Mouse (Mus musculus) liver, adult 2 months (tissue): Measurements from ENCODE around the gene St6galnac1. TPM values are rescaled to one million over a fixed set of nuclear protein-coding genes. Genes with fewer than 3 reads are reported as not detected.
"Not testable (repeated sequence)": the region's sequence is repeated elsewhere in the genome, so short reads cannot be mapped to it uniquely, and the experiment has no call there.

ENCODE experiments used
- DNase-seq: peaks from one replicate; pipeline ENCODE4 v3.0.0-alpha.2; 2011; ENCODE audit warnings: low read depth, low spot score; ENCODE audit errors: extremely low read depth
- H3K27ac ChIP-seq: fragments of 200-500 bp; replicated peaks from 2 replicates; pipeline ENCODE4 v1.5.1; 2012; ENCODE audit warnings: low read depth, mild to moderate bottlenecking, control low read depth, inconsistent platforms, low read length; ENCODE audit not compliant: insufficient read depth
- H3K27me3 ChIP-seq: fragments of 200-500 bp; 2 replicates; pipeline ENCODE4 v1.6.1; 2012; ENCODE audit warnings: mild to moderate bottlenecking, moderate library complexity, low read length, inconsistent platforms; ENCODE audit not compliant: control insufficient read depth, insufficient read depth
- H3K36me3 ChIP-seq: fragments of 200-500 bp; 2 replicates; pipeline ENCODE4 v1.6.1; 2012; ENCODE audit warnings: low read length, inconsistent platforms; ENCODE audit not compliant: control insufficient read depth, insufficient read depth
- H3K4me1 ChIP-seq: fragments of 200-500 bp; 2 replicates; pipeline ENCODE4 v1.6.1; 2011; ENCODE audit warnings: low read length; ENCODE audit not compliant: control insufficient read depth, insufficient read depth
- H3K4me3 ChIP-seq: fragments of 200-500 bp; 2 replicates; pipeline ENCODE4 v1.5.1; 2011; ENCODE audit warnings: low read depth, mild to moderate bottlenecking, control low read depth, low read length, moderate library complexity; ENCODE audit not compliant: insufficient read depth
- H3K79me2 ChIP-seq: fragments of 200-500 bp; 2 replicates; pipeline ENCODE4 v1.6.1; 2012; ENCODE audit warnings: inconsistent platforms, mild to moderate bottlenecking, low read length, moderate library complexity; ENCODE audit not compliant: control insufficient read depth, insufficient read depth
- H3K9ac ChIP-seq: fragments of 200-500 bp; 2 replicates; pipeline ENCODE4 v1.6.1; 2012; ENCODE audit warnings: low read depth, mild to moderate bottlenecking, control low read depth, inconsistent platforms, low read length
- CTCF ChIP-seq: fragments of 200-500 bp; IDR thresholded peaks from 2 replicates; pipeline ENCODE4 v1.5.1; 2011; ENCODE audit warnings: low read depth, low read length, control low read depth
- POLR2A ChIP-seq: fragments of 200-500 bp; IDR thresholded peaks from 2 replicates; pipeline ENCODE4 v1.6.1; 2011; ENCODE audit warnings: low read length, control low read depth; ENCODE audit not compliant: insufficient read depth; ENCODE audit errors: extremely low read depth
- WGBS: fragments of 180-500 bp; shearing (Covaris S2); methylation state at CpG from one replicate; pipeline ENCODE4 v1.1.7; 2018; 5-methylcytosine and 5-hydroxymethylcytosine counted together
- polyA plus RNA-seq: library from polyadenylated mRNA; depleted of rRNA; stranded (reverse); fragments of >200 nt; gene quantifications from 2 replicates; pipeline ENCODE4 v1.2.3, GENCODE M21; 2012
- total RNA-seq: library from RNA; depleted of rRNA; stranded (reverse); fragments of >200 nt; gene quantifications from 2 replicates; pipeline ENCODE4 v1.2.3, GENCODE M21; 2014

The St6galnac1 gene
- total and polyA plus RNA-seq, 2 experiments = not detected

GRCm38 (mm10) chr11:116769873-116770272, 5.4 kb downstream of the St6galnac1 start:
- no peaks in the 10 kb centered on the region for H3K36me3 ChIP-seq
- TF ChIP-seq POLR2A (no peak), CTCF (no peak)
- no peaks in the 10 kb centered on the region for H3K4me1 ChIP-seq
- no peak overlapping the region for H3K27ac ChIP-seq
- no peaks in the 10 kb centered on the region for H3K79me2 ChIP-seq
- no peak for DNase-seq
- H3K27me3 ChIP-seq = no peaks in the 10 kb centered on the region
- no peak overlapping the region for H3K9ac ChIP-seq
- H3K4me3 ChIP-seq = no peak overlapping the region
- 83% methylated on average over 5 of the region's 5 CpGs for WGBS

- Histone ChIP-seq H3K79me2 (no peaks in the 10 kb centered on the region), H3K4me1 (no peaks in the 10 kb centered on the region), H3K27me3 (no peaks in the 10 kb centered on the region), H3K4me3 (no peak overlapping the region), H3K9ac (no peak overlapping the region), H3K27ac (no peak overlapping the region), H3K36me3 (no peaks in the 10 kb centered on the region)
- TF ChIP-seq POLR2A (no peak), CTCF (no peak)
- 83% methylated on average over 2 of the region's 2 CpGs for WGBS
- no peak for DNase-seq
Measured at GRCm38 (mm10) chr11:116764946-116765345, 10.4 kb downstream of the St6galnac1 start.

- WGBS = 92% methylated on average over 7 of the region's 7 CpGs
Measured at GRCm38 (mm10) chr11:116764346-116764745, 11.0 kb downstream of the St6galnac1 start.

GRCm38 (mm10) chr11:116755191-116755590, 20.1 kb downstream of the St6galnac1 start:
- TF ChIP-seq POLR2A (no peak), CTCF (no peak)
- Histone ChIP-seq H3K27ac (no peak overlapping the region), H3K79me2 (no peaks in the 10 kb centered on the region), H3K4me1 (peaks cover 4% of the 10 kb centered on the region), H3K4me3 (no peak overlapping the region), H3K9ac (no peak overlapping the region), H3K36me3 (no peaks in the 10 kb centered on the region), H3K27me3 (no peaks in the 10 kb centered on the region)
- no peak for DNase-seq
- 82% methylated on average over 4 of the region's 4 CpGs for WGBS

More at GRCm38 (mm10) chr11:116764346-116764745, 11.0 kb downstream of the St6galnac1 start:
- Histone ChIP-seq H3K4me1 (no peaks in the 10 kb centered on the region), H3K79me2 (no peaks in the 10 kb centered on the region), H3K27me3 (no peaks in the 10 kb centered on the region), H3K9ac (no peak overlapping the region), H3K36me3 (no peaks in the 10 kb centered on the region), H3K4me3 (no peak overlapping the region), H3K27ac (no peak overlapping the region)
- TF ChIP-seq CTCF (no peak), POLR2A (no peak)
- no peak for DNase-seq

- Histone ChIP-seq H3K4me1 (peaks cover 4% of the 10 kb centered on the region), H3K27ac (no peak overlapping the region), H3K36me3 (no peaks in the 10 kb centered on the region), H3K79me2 (no peaks in the 10 kb centered on the region), H3K4me3 (no peak overlapping the region), H3K27me3 (no peaks in the 10 kb centered on the region), H3K9ac (no peak overlapping the region)
- TF ChIP-seq POLR2A (no peak), CTCF (no peak)
- WGBS = 54% methylated on average over 5 of the region's 5 CpGs
- peak; percentile 55 for DNase-seq
Measured at GRCm38 (mm10) chr11:116753674-116754470, 21.4 kb downstream of the St6galnac1 start.

- no peak overlapping the region for H3K9ac ChIP-seq
- no peaks in the 10 kb centered on the region for H3K79me2 ChIP-seq
- no peak for DNase-seq
- peaks cover 4% of the 10 kb centered on the region for H3K4me1 ChIP-seq
- TF ChIP-seq POLR2A (no peak), CTCF (no peak)
- H3K27me3 ChIP-seq = no peaks in the 10 kb centered on the region
- H3K27ac ChIP-seq = no peak overlapping the region
- WGBS = 80% methylated on average over 8 of the region's 8 CpGs
- no peaks in the 10 kb centered on the region for H3K36me3 ChIP-seq
- no peak overlapping the region for H3K4me3 ChIP-seq
Measured at GRCm38 (mm10) chr11:116749733-116750132, 25.6 kb downstream of the St6galnac1 start.

GRCm38 (mm10) chr11:116748692-116749091, 26.6 kb downstream of the St6galnac1 start:
- 71% methylated on average over 2 of the region's 2 CpGs for WGBS
- H3K27ac ChIP-seq, H3K36me3 ChIP-seq, H3K27me3 ChIP-seq, H3K9ac ChIP-seq, H3K79me2 ChIP-seq, H3K4me1 ChIP-seq, H3K4me3 ChIP-seq, DNase-seq: not testable (repeated sequence)

- not testable (repeated sequence) for H3K9ac ChIP-seq, H3K27ac ChIP-seq, H3K36me3 ChIP-seq, H3K4me3 ChIP-seq, DNase-seq, H3K4me1 ChIP-seq, H3K27me3 ChIP-seq, H3K79me2 ChIP-seq
- WGBS = 95% methylated on average over 3 of the region's 3 CpGs
Measured at GRCm38 (mm10) chr11:116746822-116747221, 28.5 kb downstream of the St6galnac1 start.
